Mouse (Mus musculus): ENCODE measurements around the gene Ssbp1. TPM values are rescaled to one million over a fixed set of nuclear protein-coding genes. Genes with fewer than 3 reads are reported as not detected.
A peak's percentile ranks its signal among the peaks of the same experiment; 100 is the strongest.

Gene Ssbp1
- polyA plus RNA-seq, 1 experiment, result 63.8 TPM

GRCm38 (mm10) chr6:40448626-40449025 lies 22.5 kb upstream of the Ssbp1 start:
- TF ChIP-seq CTCF (IDR thresholded peaks at IDR 0.05; ENCODE audit: borderline replicate concordance, insufficient read depth, low read length) (no peak), POLR2A (IDR thresholded peaks at IDR 0.05; ENCODE audit: low read depth, low read length) (no peak)
- Histone ChIP-seq H3K4me1 (ENCODE audit: control insufficient read depth, insufficient read depth, low read length) (no peaks in the 10 kb centered on the region), H3K27ac (ENCODE audit: insufficient read depth, low read length) (no peak overlapping the region), H3K4me3 (ENCODE audit: insufficient read depth, low read length) (no peak overlapping the region)

GRCm38 (mm10) chr6:40454436-40455041 lies 16.6 kb upstream of the Ssbp1 start:
- Histone ChIP-seq H3K4me1 (ENCODE audit: control insufficient read depth, insufficient read depth, low read length) (no peaks in the 10 kb centered on the region), H3K4me3 (ENCODE audit: insufficient read depth, low read length) (no peak overlapping the region), H3K27ac (ENCODE audit: insufficient read depth, low read length) (no peak overlapping the region)
- no peak for TF ChIP-seq CTCF (IDR thresholded peaks at IDR 0.05; ENCODE audit: borderline replicate concordance, insufficient read depth, low read length)

GRCm38 (mm10) chr6:40465710-40466109 lies 5.4 kb upstream of the Ssbp1 start:
- Histone ChIP-seq H3K4me3 (ENCODE audit: insufficient read depth, low read length) (no peak overlapping the region), H3K27ac (ENCODE audit: insufficient read depth, low read length) (no peak overlapping the region), H3K4me1 (ENCODE audit: control insufficient read depth, insufficient read depth, low read length) (no peaks in the 10 kb centered on the region)
- no peak for TF ChIP-seq POLR2A (IDR thresholded peaks at IDR 0.05; ENCODE audit: low read depth, low read length)
- no peak for TF ChIP-seq CTCF (IDR thresholded peaks at IDR 0.05; ENCODE audit: borderline replicate concordance, insufficient read depth, low read length)

- Histone ChIP-seq H3K4me3 (ENCODE audit: insufficient read depth, low read length) (peak overlapping the region; percentile 99), H3K4me1 (ENCODE audit: control insufficient read depth, insufficient read depth, low read length) (peaks cover 3% of the 10 kb centered on the region; the same call in 1 of the 2 replicates), H3K27ac (ENCODE audit: insufficient read depth, low read length) (peak overlapping the region; percentile 81)
- TF ChIP-seq CTCF (IDR thresholded peaks at IDR 0.05; ENCODE audit: borderline replicate concordance, insufficient read depth, low read length), result no peak
- TF ChIP-seq POLR2A (IDR thresholded peaks at IDR 0.05; ENCODE audit: low read depth, low read length), result no peak
Measured at GRCm38 (mm10) chr6:40471720-40472010, 513 bp downstream of the Ssbp1 start.

GRCm38 (mm10) chr6:40476132-40476531 lies 5.0 kb downstream of the Ssbp1 start:
- no peak overlapping the region for H3K27ac ChIP-seq (ENCODE audit: insufficient read depth, low read length)
- H3K4me1 ChIP-seq (ENCODE audit: control insufficient read depth, insufficient read depth, low read length), result peaks cover 3% of the 10 kb centered on the region; the same call in 1 of the 2 replicates
- TF ChIP-seq POLR2A (IDR thresholded peaks at IDR 0.05; ENCODE audit: low read depth, low read length) (no peak), CTCF (IDR thresholded peaks at IDR 0.05; ENCODE audit: borderline replicate concordance, insufficient read depth, low read length) (no peak)
- no peak overlapping the region for H3K4me3 ChIP-seq (ENCODE audit: insufficient read depth, low read length)

- TF ChIP-seq POLR2A (IDR thresholded peaks at IDR 0.05; ENCODE audit: low read depth, low read length) (no peak), CTCF (IDR thresholded peaks at IDR 0.05; ENCODE audit: borderline replicate concordance, insufficient read depth, low read length) (no peak)
- Histone ChIP-seq H3K4me1 (ENCODE audit: control insufficient read depth, insufficient read depth, low read length) (no peaks in the 10 kb centered on the region), H3K27ac (ENCODE audit: insufficient read depth, low read length) (no peak overlapping the region), H3K4me3 (ENCODE audit: insufficient read depth, low read length) (no peak overlapping the region)
Measured at GRCm38 (mm10) chr6:40479705-40480104, 8.6 kb downstream of the Ssbp1 start.

GRCm38 (mm10) chr6:40482318-40482717 lies 11.2 kb downstream of the Ssbp1 start:
- TF ChIP-seq POLR2A (IDR thresholded peaks at IDR 0.05; ENCODE audit: low read depth, low read length), result no peak
- no peak for TF ChIP-seq CTCF (IDR thresholded peaks at IDR 0.05; ENCODE audit: borderline replicate concordance, insufficient read depth, low read length)
- Histone ChIP-seq H3K27ac (ENCODE audit: insufficient read depth, low read length) (no peak overlapping the region), H3K4me3 (ENCODE audit: insufficient read depth, low read length) (no peak overlapping the region), H3K4me1 (ENCODE audit: control insufficient read depth, insufficient read depth, low read length) (no peaks in the 10 kb centered on the region)

GRCm38 (mm10) chr6:40490933-40491332 lies 19.8 kb downstream of the Ssbp1 start, which contains the start of gene Tas2r137:
Gene Tas2r137, plus strand, starts transcription at chr6:40491233.
- Histone ChIP-seq H3K27ac (ENCODE audit: insufficient read depth, low read length) (no peak within 1 kb of the TSS), H3K4me3 (ENCODE audit: insufficient read depth, low read length) (no peak within 1 kb of the TSS), H3K4me1 (ENCODE audit: control insufficient read depth, insufficient read depth, low read length) (no peaks in the 10 kb centered on the region)
- TF ChIP-seq CTCF (IDR thresholded peaks at IDR 0.05; ENCODE audit: borderline replicate concordance, insufficient read depth, low read length) (no peak), POLR2A (IDR thresholded peaks at IDR 0.05; ENCODE audit: low read depth, low read length) (no peak)

- TF ChIP-seq POLR2A (IDR thresholded peaks at IDR 0.05; ENCODE audit: low read depth, low read length) (no peak), CTCF (IDR thresholded peaks at IDR 0.05; ENCODE audit: borderline replicate concordance, insufficient read depth, low read length) (no peak)
- Histone ChIP-seq H3K27ac (ENCODE audit: insufficient read depth, low read length) (no peak within 1 kb of the TSS), H3K4me3 (ENCODE audit: insufficient read depth, low read length) (no peak within 1 kb of the TSS), H3K4me1 (ENCODE audit: control insufficient read depth, insufficient read depth, low read length) (no peaks in the 10 kb centered on the region)
Measured at GRCm38 (mm10) chr6:40493229-40493628, 22.1 kb downstream of the Ssbp1 start, which contains the start of gene Tas2r108. Gene Tas2r108, plus strand, starts transcription at chr6:40493529.

- TF ChIP-seq CTCF (IDR thresholded peaks at IDR 0.05; ENCODE audit: borderline replicate concordance, insufficient read depth, low read length), result no peak
- no peak for TF ChIP-seq POLR2A (IDR thresholded peaks at IDR 0.05; ENCODE audit: low read depth, low read length)
- H3K4me3 ChIP-seq (ENCODE audit: insufficient read depth, low read length), result no peak within 1 kb of the TSS
Measured at GRCm38 (mm10) chr6:40519408-40519807, 48.3 kb downstream of the Ssbp1 start, which contains the start of gene Prss37. Gene Prss37, minus strand, starts transcription at chr6:40519508.

More at GRCm38 (mm10) chr6:40519408-40519807, 48.3 kb downstream of the Ssbp1 start, which contains the start of gene Prss37:
- Histone ChIP-seq H3K27ac (ENCODE audit: insufficient read depth, low read length) (no peak within 1 kb of the TSS), H3K4me1 (ENCODE audit: control insufficient read depth, insufficient read depth, low read length) (no peaks in the 10 kb centered on the region)

Other genes with a start within 250 kb of the Ssbp1 start
- gene Agk, start 146.2 kb upstream of the Ssbp1 start, polyA plus RNA-seq (2011; ENCODE audit: insufficient read length, low read depth, missing spikeins), result 18.3 and 21.3 TPM in 2 replicates
- 2.0 and 2.4 TPM in 2 replicates for gene E330009J07Rik, start 35.2 kb upstream of the Ssbp1 start, polyA plus RNA-seq (2011; ENCODE audit: insufficient read length, low read depth, missing spikeins)
- gene Wee2, start 32.3 kb upstream of the Ssbp1 start, polyA plus RNA-seq (2011; ENCODE audit: insufficient read length, low read depth, missing spikeins), result not detected in 2 replicates
- gene Tas2r137, start 19.9 kb downstream of the Ssbp1 start, polyA plus RNA-seq (2011; ENCODE audit: insufficient read length, low read depth, missing spikeins), result not detected in 2 replicates
- not detected in 2 replicates for gene Tas2r108, start 22.2 kb downstream of the Ssbp1 start, polyA plus RNA-seq (2011; ENCODE audit: insufficient read length, low read depth, missing spikeins)
- not detected in 2 replicates for gene Prss37, start 48.2 kb downstream of the Ssbp1 start, polyA plus RNA-seq (2011; ENCODE audit: insufficient read length, low read depth, missing spikeins)
- not detected in 2 replicates for gene Olfr461, start 83.7 kb downstream of the Ssbp1 start, polyA plus RNA-seq (2011; ENCODE audit: insufficient read length, low read depth, missing spikeins)
- not detected in 2 replicates for gene Olfr460, start 98.1 kb downstream of the Ssbp1 start, polyA plus RNA-seq (2011; ENCODE audit: insufficient read length, low read depth, missing spikeins)
- 1.8 TPM in 1 of 2 replicates, not detected in the other for gene Clec5a, start 114.5 kb downstream of the Ssbp1 start, polyA plus RNA-seq (2011; ENCODE audit: insufficient read length, low read depth, missing spikeins)
- not detected in 2 replicates for gene Tas2r138, start 142.0 kb downstream of the Ssbp1 start, polyA plus RNA-seq (2011; ENCODE audit: insufficient read length, low read depth, missing spikeins)
- 0.72 TPM in 1 of 2 replicates, not detected in the other for gene Mgam, start 157.5 kb downstream of the Ssbp1 start, polyA plus RNA-seq (2011; ENCODE audit: insufficient read length, low read depth, missing spikeins)

All from embryonic fibroblast, embryonic 13.5 days (primary cell).